Mouse (Mus musculus): ENCODE measurements around the gene Rbfox1.

- TF ChIP-seq ZC3H11A (IDR thresholded peaks at IDR 0.05; ENCODE audit: low read depth, low read length) (no peak), MAFK (IDR thresholded peaks at IDR 0.05; ENCODE audit: borderline replicate concordance, low read depth, low read length) (no peak), POLR2AphosphoS5 (IDR thresholded peaks at IDR 0.05; ENCODE audit: borderline replicate concordance, low read depth, low read length) (no peak)
Observed at GRCm38 (mm10) chr16:7329196-7329595, 1444.0 kb downstream of the Rbfox1 start.
